Mouse (Mus musculus): ENCODE results near the gene Reps1. TPM values are rescaled to one million over a fixed set of nuclear protein-coding genes. Genes with fewer than 3 reads are reported as not detected.

Gene Reps1
- polyA plus RNA-seq, 1 experiment from 2014 or later: 18.5 TPM

- no peak for DNase-seq (ENCODE audit: low spot score)
- 91% methylated on average over 9 of the region's 9 CpGs for WGBS
- no peak overlapping the region for H3K9ac ChIP-seq (ENCODE audit: low read length)
- no peaks in the 10 kb centered on the region for H3K36me3 ChIP-seq (ENCODE audit: control insufficient read depth, insufficient read depth, low read length)
- no peak overlapping the region for H3K4me2 ChIP-seq (ENCODE audit: low read length)
- no peak overlapping the region for H3K27ac ChIP-seq (ENCODE audit: low read depth, low read length)
- no peaks in the 10 kb centered on the region for H3K27me3 ChIP-seq (replicated peaks; ENCODE audit: control insufficient read depth, insufficient read depth, low read length)
- H3K4me3 ChIP-seq (ENCODE audit: low read depth, low read length): no peak overlapping the region
- H3K4me1 ChIP-seq (ENCODE audit: control insufficient read depth, insufficient read depth, low read length): peaks cover 16% of the 10 kb centered on the region; the same call in 1 of the 2 replicates
- ATAC-seq: no peak
- H3K9me3 ChIP-seq (replicated peaks; ENCODE audit: control insufficient read depth, low read length): no peaks in the 10 kb centered on the region
Observed at GRCm38 (mm10) chr10:18058681-18059338, 3.1 kb downstream of the Reps1 start.

DNA sequence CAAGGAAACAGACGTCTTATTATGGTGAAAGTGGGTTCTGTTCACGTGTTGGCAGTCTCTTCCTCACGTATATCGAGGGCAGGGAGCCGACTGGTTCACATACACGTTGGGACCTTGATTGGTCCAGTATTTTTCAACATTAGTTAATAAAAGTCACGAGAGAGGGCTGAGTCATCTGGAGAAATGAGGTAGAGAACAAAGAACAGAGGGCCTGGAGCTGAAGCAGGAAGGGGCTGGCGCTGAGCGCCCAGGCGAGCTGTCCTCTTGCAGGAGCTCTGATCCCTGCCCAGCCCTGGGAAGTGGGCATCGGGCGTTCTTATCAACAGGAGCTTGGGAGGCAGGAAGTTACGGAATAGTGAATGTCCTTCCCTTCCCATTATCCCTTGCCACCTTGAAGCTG lies 4.1 kb downstream of the Reps1 start:
- ATAC-seq (no peak), DNase-seq (ENCODE audit: low spot score) (no peak)
- 91% methylated on average over 13 of the region's 13 CpGs for WGBS
- peaks cover 16% of the 10 kb centered on the region; the same call in 1 of the 2 replicates for H3K4me1 ChIP-seq (ENCODE audit: control insufficient read depth, insufficient read depth, low read length)
- H3K4me3 ChIP-seq (ENCODE audit: low read depth, low read length): no peak overlapping the region
- H3K27me3 ChIP-seq (replicated peaks; ENCODE audit: control insufficient read depth, insufficient read depth, low read length): no peaks in the 10 kb centered on the region
- no peaks in the 10 kb centered on the region for H3K9me3 ChIP-seq (replicated peaks; ENCODE audit: control insufficient read depth, low read length)
- no peaks in the 10 kb centered on the region for H3K36me3 ChIP-seq (ENCODE audit: control insufficient read depth, insufficient read depth, low read length)
- H3K4me2 ChIP-seq (ENCODE audit: low read length): no peak overlapping the region
- H3K9ac ChIP-seq (ENCODE audit: low read length): no peak overlapping the region
- no peak overlapping the region for H3K27ac ChIP-seq (ENCODE audit: low read depth, low read length)

GRCm38 (mm10) chr10:18060778-18061177 lies 5.1 kb downstream of the Reps1 start:
- no peak for DNase-seq (ENCODE audit: low spot score)
- Histone ChIP-seq H3K9me3 (replicated peaks; ENCODE audit: control insufficient read depth, low read length) (no peaks in the 10 kb centered on the region), H3K27ac (ENCODE audit: low read depth, low read length) (no peak overlapping the region), H3K27me3 (replicated peaks; ENCODE audit: control insufficient read depth, insufficient read depth, low read length) (no peaks in the 10 kb centered on the region), H3K36me3 (ENCODE audit: control insufficient read depth, insufficient read depth, low read length) (no peaks in the 10 kb centered on the region), H3K4me2 (ENCODE audit: low read length) (no peak overlapping the region), H3K4me1 (ENCODE audit: control insufficient read depth, insufficient read depth, low read length) (peaks cover 16% of the 10 kb centered on the region; the same call in 1 of the 2 replicates), H3K9ac (ENCODE audit: low read length) (no peak overlapping the region), H3K4me3 (ENCODE audit: low read depth, low read length) (no peak overlapping the region)
- 90% methylated on average over 2 of the region's 2 CpGs for WGBS
- no peak for ATAC-seq

DNA sequence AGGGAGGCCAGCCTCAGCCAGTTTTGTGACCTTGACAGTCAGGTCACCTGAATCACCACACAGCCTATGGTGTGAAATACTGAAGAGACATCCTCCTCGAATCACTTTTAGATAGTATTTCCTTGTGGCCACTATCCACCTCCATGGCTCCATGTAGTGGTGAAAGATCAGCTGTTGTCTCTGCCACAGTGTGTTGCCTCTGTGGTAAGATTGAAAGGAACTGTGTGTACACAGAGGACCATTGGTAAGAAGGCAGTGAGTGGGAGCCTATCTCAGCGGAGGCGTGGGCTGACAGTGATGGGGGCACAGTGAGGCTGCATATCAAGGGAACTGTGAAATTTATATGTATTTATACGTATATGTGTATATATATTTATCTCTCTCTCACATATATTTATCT lies 5.9 kb downstream of the Reps1 start:
- no peak overlapping the region for H3K9ac ChIP-seq (ENCODE audit: low read length)
- H3K9me3 ChIP-seq (replicated peaks; ENCODE audit: control insufficient read depth, low read length): no peaks in the 10 kb centered on the region
- H3K4me3 ChIP-seq (ENCODE audit: low read depth, low read length): no peak overlapping the region
- H3K27me3 ChIP-seq (replicated peaks; ENCODE audit: control insufficient read depth, insufficient read depth, low read length): no peaks in the 10 kb centered on the region
- no peak for ATAC-seq
- 98% methylated on average over 4 of the region's 4 CpGs for WGBS
- no peaks in the 10 kb centered on the region for H3K36me3 ChIP-seq (ENCODE audit: control insufficient read depth, insufficient read depth, low read length)
- H3K27ac ChIP-seq (ENCODE audit: low read depth, low read length): no peak overlapping the region
- no peak for DNase-seq (ENCODE audit: low spot score)
- H3K4me2 ChIP-seq (ENCODE audit: low read length): no peak overlapping the region
- H3K4me1 ChIP-seq (ENCODE audit: control insufficient read depth, insufficient read depth, low read length): peaks cover 16% of the 10 kb centered on the region; the same call in 1 of the 2 replicates

GRCm38 (mm10) chr10:18064606-18065228 lies 9.1 kb downstream of the Reps1 start:
- H3K9ac ChIP-seq (ENCODE audit: low read length): no peak overlapping the region
- 85% methylated on average over 7 of the region's 7 CpGs for WGBS
- DNase-seq (ENCODE audit: low spot score) (no peak), ATAC-seq (0 out of 2 replicates have a peak, but pooled peaks have one; percentile 21)
- no peaks in the 10 kb centered on the region for H3K27me3 ChIP-seq (replicated peaks; ENCODE audit: control insufficient read depth, insufficient read depth, low read length)
- H3K36me3 ChIP-seq (ENCODE audit: control insufficient read depth, insufficient read depth, low read length): no peaks in the 10 kb centered on the region
- H3K9me3 ChIP-seq (replicated peaks; ENCODE audit: control insufficient read depth, low read length): no peaks in the 10 kb centered on the region
- no peaks in the 10 kb centered on the region for H3K4me1 ChIP-seq (ENCODE audit: control insufficient read depth, insufficient read depth, low read length)
- H3K4me3 ChIP-seq (ENCODE audit: low read depth, low read length): no peak overlapping the region
- H3K4me2 ChIP-seq (ENCODE audit: low read length): no peak overlapping the region
- no peak overlapping the region for H3K27ac ChIP-seq (ENCODE audit: low read depth, low read length)

GRCm38 (mm10) chr10:18066031-18066439 lies 10.4 kb downstream of the Reps1 start:
- no peak for ATAC-seq
- no peak overlapping the region for H3K9ac ChIP-seq (ENCODE audit: low read length)
- no peak overlapping the region for H3K4me2 ChIP-seq (ENCODE audit: low read length)
- H3K9me3 ChIP-seq (replicated peaks; ENCODE audit: control insufficient read depth, low read length): no peaks in the 10 kb centered on the region
- 76% methylated on average over 10 of the region's 10 CpGs for WGBS
- DNase-seq (ENCODE audit: low spot score): no peak
- no peaks in the 10 kb centered on the region for H3K27me3 ChIP-seq (replicated peaks; ENCODE audit: control insufficient read depth, insufficient read depth, low read length)
- no peaks in the 10 kb centered on the region for H3K4me1 ChIP-seq (ENCODE audit: control insufficient read depth, insufficient read depth, low read length)
- no peak overlapping the region for H3K4me3 ChIP-seq (ENCODE audit: low read depth, low read length)
- H3K36me3 ChIP-seq (ENCODE audit: control insufficient read depth, insufficient read depth, low read length): no peaks in the 10 kb centered on the region
- H3K27ac ChIP-seq (ENCODE audit: low read depth, low read length): no peak overlapping the region

DNA sequence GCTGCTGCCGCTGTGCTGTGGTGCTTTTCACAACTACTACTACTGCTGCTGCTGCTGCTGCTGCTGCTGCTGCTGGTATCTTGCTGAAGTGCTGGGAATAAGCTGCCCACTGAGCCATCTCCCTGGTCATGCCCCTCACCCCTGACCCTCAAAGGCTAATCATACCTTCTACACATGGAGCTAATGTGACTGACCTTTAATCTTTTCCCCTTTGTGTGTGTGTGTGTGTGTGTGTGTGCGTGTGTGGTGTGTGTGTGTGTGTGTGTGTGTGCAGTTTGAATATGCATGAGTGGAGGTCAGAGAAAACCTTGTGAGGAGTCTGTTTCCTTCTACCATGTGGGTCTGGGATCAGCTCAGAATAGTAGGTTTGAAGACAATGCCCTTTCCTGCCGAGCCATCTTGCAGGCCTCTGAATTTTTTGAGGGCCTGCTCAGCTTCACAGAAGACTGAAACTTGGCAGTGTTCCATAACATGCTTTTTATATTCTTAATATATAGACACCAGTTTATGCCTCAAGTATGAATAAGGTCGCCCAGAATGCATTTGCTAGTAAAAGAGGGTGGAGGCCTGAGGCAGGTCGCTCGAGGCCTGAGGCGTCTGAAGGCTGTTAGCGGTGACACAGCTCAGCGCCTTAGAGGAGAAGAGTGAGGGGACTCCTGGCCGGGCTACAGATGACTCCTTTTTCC lies 12.2 kb downstream of the Reps1 start:
- Histone ChIP-seq H3K27me3 (replicated peaks; ENCODE audit: control insufficient read depth, insufficient read depth, low read length) (no peaks in the 10 kb centered on the region), H3K4me3 (ENCODE audit: low read depth, low read length) (no peak overlapping the region), H3K36me3 (ENCODE audit: control insufficient read depth, insufficient read depth, low read length) (no peaks in the 10 kb centered on the region), H3K4me2 (ENCODE audit: low read length) (no peak overlapping the region), H3K27ac (ENCODE audit: low read depth, low read length) (no peak overlapping the region), H3K4me1 (ENCODE audit: control insufficient read depth, insufficient read depth, low read length) (no peaks in the 10 kb centered on the region), H3K9ac (ENCODE audit: low read length) (no peak overlapping the region), H3K9me3 (replicated peaks; ENCODE audit: control insufficient read depth, low read length) (no peaks in the 10 kb centered on the region)
- DNase-seq (ENCODE audit: low spot score): no peak
- 71% methylated on average over 10 of the region's 10 CpGs for WGBS
- peak; percentile 40; the same call in 1 of the 2 replicates for ATAC-seq

DNA sequence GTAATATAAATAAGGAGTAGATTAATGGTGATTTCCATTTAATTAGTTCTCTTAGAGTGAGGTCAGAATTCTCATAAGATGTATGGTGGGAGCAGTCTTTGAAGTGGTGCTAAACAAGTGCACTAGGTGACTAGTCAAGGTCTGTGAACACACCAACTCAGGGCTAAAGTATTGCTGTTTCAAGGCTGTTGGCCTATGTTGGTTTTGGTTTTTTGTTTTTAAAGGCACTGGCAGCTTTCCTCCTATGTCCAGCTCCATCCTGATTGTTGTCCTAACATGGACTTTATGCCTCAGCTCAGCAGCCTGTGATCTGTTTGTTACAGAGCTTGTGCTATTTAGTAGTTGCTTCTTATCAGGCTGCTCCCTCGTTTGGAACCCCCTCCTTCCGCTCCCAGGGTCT lies 13.2 kb downstream of the Reps1 start:
- 78% methylated on average over 2 of the region's 2 CpGs for WGBS
- H3K9me3 ChIP-seq (replicated peaks; ENCODE audit: control insufficient read depth, low read length): no peaks in the 10 kb centered on the region
- no peak overlapping the region for H3K9ac ChIP-seq (ENCODE audit: low read length)
- ATAC-seq (no peak), DNase-seq (ENCODE audit: low spot score) (no peak)
- H3K4me1 ChIP-seq (ENCODE audit: control insufficient read depth, insufficient read depth, low read length): no peaks in the 10 kb centered on the region
- no peak overlapping the region for H3K27ac ChIP-seq (ENCODE audit: low read depth, low read length)
- H3K27me3 ChIP-seq (replicated peaks; ENCODE audit: control insufficient read depth, insufficient read depth, low read length): no peaks in the 10 kb centered on the region
- H3K4me3 ChIP-seq (ENCODE audit: low read depth, low read length): no peak overlapping the region
- H3K4me2 ChIP-seq (ENCODE audit: low read length): no peak overlapping the region
- no peaks in the 10 kb centered on the region for H3K36me3 ChIP-seq (ENCODE audit: control insufficient read depth, insufficient read depth, low read length)

- Histone ChIP-seq H3K9ac (ENCODE audit: low read length) (no peak overlapping the region), H3K4me3 (ENCODE audit: low read depth, low read length) (no peak overlapping the region), H3K27ac (ENCODE audit: low read depth, low read length) (no peak overlapping the region), H3K36me3 (ENCODE audit: control insufficient read depth, insufficient read depth, low read length) (no peaks in the 10 kb centered on the region), H3K4me2 (ENCODE audit: low read length) (no peak overlapping the region), H3K4me1 (ENCODE audit: control insufficient read depth, insufficient read depth, low read length) (no peaks in the 10 kb centered on the region), H3K9me3 (replicated peaks; ENCODE audit: control insufficient read depth, low read length) (no peaks in the 10 kb centered on the region), H3K27me3 (replicated peaks; ENCODE audit: control insufficient read depth, insufficient read depth, low read length) (no peaks in the 10 kb centered on the region)
- ATAC-seq: no peak
- no peak for DNase-seq (ENCODE audit: low spot score)
- 56% methylated on average over 2 of the region's 2 CpGs for WGBS
Observed at GRCm38 (mm10) chr10:18069576-18069975, 13.9 kb downstream of the Reps1 start.

Data from forebrain, embryonic 14.5 days (tissue).